Mouse (Mus musculus) layer of hippocampus, adult 8-10 months (tissue): ENCODE data around the gene Syna. TPM values are rescaled to one million over a fixed set of nuclear protein-coding genes. Genes with fewer than 3 reads are reported as not detected.
A peak's percentile ranks its signal among the peaks of the same experiment; 100 is the strongest.

Experiments used
- DNase-seq, 2 experiments: peaks; one replicate each; pipeline ENCODE4 v3.0.0; 2022; ENCODE audit warnings: low spot score in 2 of 2
- total RNA-seq, 4 experiments: library from RNA; stranded (reverse); gene quantifications; 2 replicates each; pipeline ENCODE4 v1.2.4; 2022

The Syna gene
- total RNA-seq, result 1 to 10 TPM; 3.3 to 4.4 (median 3.7) TPM

DNA sequence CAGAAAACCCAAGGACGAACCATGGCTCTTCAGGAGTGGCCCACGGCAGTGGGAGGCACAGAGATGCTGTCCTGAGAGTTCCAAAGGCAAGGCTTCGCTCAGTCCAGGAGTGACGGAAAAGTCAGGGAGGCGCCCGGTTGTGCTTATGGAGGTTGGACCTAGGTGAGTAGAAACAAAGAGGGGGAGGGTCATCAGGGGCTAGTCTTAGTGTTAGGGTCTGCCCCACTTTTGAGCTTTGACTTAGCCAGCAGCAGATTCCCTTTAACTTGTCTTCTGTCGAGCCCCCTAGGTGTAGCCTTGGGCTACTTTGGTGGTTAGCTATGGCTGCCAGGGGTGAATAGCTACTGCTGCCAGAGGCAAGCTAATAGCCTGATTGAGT, at the start of gene Syna:
TSS of gene Syna (minus strand) at position 101 of the 379 bp plus-strand sequence.
- DNase-seq, result no peak

DNA sequence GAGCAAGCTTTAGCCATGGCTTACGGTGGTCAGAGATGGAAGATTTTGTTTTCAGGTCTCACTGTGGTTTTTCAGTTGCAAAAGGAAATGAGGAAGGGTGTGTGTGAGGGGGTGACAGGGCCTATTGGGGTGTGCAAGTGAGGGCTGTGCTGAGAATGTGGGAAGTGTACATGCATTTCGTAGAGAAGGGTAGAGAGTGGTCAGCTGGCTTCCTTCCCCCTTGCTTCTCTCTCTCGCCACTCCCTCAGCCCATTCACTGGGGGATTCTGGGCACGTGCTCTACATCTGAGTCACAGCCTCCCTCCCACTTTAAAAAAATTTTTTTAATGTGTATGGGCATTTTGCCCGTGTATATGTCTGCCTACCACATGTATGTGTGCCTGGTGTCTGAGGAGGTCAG, 47.1 kb upstream of the Syna start:
- no peak for DNase-seq

DNA sequence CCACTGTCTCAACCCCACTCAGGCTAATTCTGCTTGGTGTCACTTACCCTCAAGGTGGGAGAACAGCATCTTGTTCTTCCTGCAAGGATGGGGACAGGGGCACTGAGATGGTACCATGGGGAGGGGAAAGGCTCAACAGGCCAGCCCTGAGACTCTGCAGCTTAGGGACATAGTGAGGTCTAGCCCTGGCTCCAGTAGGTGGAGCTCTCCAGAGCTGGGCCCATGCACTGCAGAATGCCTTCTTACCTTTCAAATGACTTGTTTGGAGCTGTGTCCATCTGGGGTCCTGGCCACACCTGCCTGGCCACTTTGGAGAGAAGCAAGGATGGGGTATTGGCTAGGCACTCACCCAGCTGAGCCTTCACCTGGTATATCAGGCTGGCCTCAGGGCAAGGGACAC, 46.3 kb upstream of the Syna start:
- no peak for DNase-seq

DNA sequence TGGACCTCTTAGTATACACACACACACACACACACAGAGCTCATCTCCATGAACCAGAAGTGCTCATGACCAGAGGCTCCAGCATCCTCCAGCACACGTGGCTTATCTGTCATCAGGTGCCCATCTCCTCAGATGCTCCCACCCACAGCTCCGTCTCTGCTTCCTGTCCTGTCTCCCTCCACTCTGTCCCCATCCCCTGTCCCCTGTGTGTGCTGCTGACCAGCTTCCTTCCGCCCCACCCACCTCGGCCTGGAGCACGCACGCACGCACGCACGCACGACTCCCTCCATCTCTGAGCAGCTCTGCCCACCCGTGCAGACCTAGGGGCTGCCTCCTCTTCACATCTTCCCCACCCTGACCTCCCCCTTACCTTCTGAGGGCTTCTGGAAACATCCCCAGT, 44.4 kb upstream of the Syna start:
- DNase-seq, result no peak

DNA sequence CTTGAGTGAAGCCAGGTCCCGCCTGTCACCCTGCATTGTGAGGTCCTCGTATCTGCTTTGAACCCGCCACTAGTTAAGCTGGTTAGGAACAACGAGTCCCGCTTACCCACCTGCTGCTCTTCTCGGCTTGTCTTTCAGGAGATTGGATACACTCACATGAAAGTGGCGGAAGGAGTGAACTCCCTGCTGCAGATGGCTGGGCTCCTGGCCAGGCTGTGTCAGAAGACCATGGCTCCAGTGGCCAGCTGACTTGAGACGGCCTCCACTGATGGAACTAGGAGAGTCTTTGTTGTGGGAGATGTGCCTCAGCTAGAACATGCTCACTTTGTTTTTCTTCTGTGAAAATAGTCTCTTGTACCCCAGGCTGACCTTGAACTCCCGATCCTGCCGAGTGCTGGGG, 37.7 kb upstream of the Syna start:
- DNase-seq, result no peak

DNA sequence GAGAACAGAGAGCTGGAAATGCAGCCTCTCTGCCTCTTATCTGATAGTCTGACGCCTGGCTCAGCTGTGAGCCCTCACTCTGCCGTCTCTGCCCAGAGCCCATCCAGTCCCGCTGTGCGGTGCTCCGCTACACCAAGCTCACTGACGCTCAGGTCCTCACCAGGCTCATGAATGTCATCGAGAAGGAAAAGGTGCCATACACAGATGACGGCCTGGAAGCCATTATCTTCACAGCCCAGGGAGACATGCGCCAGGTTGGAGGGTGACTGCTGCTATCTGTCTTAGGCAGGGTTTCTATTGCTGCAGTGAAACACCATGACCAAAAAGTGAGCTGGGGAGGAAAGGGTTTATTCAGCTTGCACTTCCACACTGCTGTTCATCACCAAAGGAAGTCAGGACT, 33.1 kb upstream of the Syna start:
- no peak for DNase-seq

DNA sequence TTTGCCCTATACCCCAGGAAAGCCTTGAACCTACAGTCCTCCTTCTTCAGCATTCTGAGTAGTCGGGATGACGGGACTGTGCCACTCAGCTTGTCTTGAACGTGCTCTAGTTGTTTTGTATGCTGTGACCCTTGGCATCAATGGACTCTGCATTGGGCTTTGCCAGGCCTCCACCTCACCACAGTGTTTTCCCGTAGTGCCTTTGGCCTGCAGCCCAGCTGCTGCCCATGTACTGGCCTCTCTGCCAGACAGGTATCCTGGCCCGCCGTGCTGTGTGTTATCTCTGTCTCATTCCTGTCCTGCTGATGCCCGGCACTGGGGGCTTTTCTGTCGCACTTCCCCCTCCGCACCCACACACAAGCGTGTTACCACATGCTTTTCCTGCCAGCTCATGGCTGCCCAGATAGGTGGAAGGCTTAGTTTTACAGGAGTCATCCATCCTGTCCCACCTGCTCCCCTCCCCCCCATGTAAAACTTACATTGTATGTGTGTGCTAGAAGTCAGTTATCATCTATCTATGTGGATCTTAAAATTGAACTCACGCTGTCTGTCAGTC, 32.1 kb upstream of the Syna start:
- DNase-seq, result no peak

DNA sequence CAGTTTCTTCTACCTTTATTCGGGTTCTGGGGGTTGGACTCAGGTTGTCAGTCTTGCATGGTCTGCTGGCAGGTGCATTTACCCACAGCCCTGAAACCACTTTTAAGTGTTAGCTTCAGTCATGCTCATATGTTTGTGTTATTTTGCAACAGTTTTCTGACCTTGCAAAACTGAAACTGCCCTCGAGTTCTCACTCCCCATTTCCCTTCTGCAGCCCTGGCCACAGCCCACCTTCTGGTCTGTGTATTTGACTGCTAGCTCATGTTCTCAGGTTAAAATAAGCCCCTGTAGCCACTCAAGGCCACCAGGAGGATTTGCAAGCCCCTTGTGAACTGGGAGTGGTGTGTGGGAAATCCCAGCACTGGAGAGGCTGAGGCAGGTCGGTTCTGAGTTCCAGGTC, 29.9 kb upstream of the Syna start:
- no peak for DNase-seq

DNA sequence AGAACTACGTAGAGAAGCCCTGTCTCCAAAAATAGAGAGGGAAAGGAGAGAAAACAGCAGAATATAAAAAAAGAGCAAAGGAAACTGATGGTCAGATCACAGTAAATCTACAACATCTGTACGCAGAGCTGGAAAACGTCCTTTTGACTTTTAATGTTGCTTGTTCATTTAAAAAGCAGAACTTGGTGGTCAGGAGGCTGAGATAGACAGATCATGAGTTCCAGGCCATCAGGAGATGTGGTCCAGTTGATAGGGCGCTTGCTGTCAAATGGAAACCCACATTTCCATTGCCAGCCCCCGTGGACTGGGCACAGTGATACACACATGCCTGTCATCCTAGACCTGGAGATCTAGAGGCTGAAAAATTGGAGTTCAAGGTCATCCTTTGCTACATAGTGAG, 24.8 kb upstream of the Syna start:
- no peak for DNase-seq

DNA sequence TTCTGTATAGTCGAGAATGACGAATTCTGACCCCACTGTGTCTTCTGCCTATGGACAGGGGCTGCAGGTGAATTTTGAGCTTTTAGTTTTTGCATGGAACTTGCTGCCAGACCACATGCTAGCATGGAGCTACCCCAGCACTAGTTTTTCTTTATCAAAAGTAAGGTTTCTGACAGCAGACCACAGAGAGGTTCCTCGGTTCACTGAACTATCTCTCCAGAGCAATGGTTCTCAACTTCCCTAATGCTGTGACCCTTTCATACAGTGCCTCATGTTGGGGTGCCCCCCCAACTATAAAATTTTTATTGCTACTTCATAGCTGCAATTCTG, 23.9 kb upstream of the Syna start:
- no peak for DNase-seq

DNA sequence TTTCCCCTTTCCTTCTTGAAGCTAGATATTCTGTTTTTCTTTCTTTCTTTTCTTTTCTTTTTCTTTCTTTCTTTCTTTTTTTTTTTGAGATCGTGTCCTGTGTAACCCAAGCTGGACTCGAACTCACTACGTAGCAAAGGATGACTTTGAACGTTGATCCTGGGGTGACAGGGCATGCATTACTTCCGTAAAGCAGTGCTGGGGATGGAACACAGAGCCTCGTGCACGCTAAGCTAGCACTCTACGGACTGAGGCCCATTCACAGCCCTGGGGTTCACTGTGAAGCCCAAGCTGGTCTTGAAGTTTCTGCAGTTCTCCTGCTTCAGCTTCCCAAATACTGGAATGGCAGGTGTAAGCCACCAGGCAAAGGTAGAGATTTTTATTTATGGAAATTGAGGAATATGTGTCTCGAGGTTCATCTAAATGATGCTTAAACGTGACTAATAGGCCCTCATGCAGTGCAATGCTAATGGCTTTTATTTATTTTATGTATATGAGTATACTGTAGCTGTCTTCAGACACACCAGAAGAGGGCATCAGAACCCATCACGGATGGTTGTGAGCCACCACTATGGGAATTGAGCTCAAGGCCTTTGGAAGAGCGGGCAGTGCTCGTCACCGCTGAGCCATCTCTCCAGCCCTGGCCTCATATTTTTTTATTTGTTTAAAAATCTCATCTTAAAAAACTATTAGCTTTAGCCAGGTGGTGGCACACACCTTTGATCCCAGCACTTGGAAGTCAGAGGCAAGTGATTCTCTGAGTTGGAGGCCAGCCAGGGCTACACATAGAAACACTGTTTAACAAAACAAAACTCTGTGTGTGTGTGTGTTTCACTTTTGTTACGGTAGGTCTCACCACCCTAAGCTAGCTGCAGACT, 23.3 kb upstream of the Syna start:
- no peak for DNase-seq

DNA sequence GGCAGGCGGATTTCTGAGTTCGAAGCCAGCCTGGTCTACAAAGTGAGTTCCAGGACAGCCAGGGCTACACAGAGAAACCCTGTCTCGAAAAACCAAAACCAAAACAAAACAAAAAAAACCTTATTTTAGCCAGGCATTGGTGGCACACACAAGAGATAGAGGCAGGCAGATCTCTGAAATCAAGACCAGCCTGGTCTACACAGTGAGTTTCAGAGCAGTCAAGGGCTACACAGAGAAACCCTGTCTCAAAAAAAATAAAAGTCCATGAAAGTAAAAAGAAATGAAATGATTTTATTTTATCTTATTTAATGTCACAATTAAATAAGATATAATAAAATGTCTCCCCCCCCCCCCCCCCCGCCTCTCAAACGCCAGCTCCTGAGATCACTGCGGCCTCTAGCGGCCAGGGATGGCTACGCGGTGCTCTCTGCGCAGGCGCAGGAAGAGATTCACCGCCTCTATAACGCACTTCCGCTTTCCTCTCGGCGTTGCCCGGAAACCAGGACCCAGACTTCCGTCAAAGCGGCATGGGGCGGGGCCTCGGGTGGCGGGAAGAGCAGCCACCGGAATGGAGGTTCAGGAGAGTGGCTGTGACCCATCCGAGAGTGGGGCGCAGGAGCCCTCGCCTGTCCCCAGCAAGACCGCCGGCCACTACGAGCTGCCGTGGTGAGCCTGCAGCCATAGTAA, 22.4 kb upstream of the Syna start:
- peak; percentile 93 to 97 for DNase-seq

DNA sequence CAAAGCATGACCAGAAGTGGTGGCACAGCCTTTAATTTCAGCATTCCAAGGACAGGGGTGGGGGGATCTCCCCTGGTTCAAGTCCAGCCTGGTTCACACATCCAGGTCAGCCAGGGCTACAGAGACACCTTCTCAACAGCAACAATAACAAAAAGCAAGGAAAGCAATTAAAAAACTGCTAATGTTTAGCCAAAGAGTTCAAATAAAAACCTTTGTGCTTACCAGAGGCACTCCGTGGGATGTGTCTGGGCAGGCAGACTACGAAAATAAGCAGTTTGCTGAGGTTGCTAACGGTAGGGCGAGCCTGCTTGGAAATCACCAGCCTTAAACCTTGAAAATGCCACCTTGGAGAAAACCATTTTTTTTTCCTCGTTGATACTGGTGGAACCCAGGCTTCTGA, 21.2 kb upstream of the Syna start, which contains the start of gene Rfc2:
TSS of gene Rfc2 (plus strand) at position 221 of the 400 bp plus-strand sequence.
- no peak for DNase-seq

DNA sequence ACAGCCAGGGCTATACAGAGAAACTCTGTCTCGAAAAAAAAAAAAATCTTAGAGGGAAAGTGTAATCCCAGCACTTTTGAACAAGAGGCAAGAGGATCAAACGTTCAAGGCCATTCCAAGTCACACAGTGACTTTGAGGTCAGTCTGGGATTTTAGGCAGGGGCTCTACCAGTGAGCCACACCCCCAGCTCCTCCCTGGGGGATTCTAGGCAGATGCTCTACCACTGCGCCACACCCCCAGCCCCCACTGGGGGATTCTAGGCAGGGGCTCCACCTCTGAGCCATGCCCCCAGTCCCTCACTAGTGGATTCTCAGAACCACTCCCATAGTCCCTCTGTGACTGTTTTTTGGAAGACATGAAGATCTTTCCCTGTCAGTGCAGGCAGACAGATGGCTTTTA, 19.2 kb upstream of the Syna start:
- no peak for DNase-seq

DNA sequence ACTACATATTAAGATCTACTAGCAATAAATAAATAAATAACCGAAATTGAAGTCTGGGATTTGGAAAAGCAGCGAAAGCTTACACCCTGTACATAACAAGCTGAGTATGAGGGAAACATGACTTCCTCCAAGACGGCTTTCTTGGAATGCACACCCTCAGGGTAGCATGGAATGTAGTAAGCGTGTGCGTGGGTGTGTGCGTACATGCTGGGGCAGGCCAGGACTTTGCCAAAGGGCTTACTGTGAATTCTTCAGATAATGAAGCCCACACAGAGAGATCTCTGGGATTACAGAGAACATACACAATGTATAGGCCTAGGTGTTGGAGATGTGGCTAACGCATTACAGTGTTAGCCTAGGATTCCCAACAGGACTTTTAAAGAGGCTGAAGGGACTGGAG, 17.6 kb upstream of the Syna start:
- no peak for DNase-seq

DNA sequence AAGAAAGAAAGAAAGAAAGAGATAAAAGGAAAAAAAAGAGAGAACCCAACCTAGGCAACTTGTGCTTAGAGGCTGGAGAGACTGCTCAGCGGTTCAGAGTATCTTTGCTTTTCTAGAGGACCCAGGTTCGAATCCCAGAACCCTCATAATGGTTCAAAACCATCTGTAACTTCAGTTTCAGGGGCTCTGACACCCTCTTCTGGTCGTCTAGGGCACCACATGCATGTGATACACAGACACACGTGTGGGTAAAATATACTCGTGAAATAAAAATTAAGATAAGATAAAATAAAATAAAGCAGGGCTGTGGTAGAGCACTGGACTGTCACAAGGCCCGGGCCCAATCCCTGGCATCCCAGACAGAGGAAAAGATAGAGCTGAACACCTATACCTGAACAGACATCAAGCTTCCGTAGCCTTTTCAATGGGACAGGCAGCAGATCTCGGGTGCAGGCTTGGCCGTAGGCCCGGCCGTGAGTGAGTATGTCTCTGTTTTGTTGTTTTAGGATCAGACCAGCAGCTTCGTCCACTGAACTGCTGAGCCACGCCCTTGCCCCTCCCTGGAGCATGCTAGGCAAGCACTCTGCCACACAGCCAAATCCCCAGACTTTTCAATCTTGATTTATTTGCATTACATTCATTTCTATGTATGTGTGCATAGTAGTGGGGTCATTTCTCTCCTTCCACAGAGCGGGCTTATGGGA, 16.7 kb upstream of the Syna start:
- no peak for DNase-seq

DNA sequence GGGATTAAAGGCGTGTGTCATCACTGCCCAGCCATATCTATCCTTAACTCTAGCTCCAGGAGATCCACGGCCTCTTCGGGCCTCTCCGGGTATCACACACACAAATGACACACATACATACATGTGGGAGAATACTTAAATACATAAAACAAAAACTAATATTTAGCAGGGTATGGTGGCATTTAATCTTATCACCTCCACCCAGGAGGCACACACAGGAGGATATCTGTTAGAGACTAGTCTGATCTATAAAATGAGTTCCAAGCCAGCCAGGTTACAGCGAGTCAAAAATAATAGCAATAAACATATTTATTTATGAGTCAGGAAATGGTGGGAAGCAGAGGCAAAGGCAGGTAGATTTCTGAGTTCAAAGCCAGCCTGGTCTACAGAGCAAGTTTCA, 15.9 kb upstream of the Syna start:
- no peak for DNase-seq

DNA sequence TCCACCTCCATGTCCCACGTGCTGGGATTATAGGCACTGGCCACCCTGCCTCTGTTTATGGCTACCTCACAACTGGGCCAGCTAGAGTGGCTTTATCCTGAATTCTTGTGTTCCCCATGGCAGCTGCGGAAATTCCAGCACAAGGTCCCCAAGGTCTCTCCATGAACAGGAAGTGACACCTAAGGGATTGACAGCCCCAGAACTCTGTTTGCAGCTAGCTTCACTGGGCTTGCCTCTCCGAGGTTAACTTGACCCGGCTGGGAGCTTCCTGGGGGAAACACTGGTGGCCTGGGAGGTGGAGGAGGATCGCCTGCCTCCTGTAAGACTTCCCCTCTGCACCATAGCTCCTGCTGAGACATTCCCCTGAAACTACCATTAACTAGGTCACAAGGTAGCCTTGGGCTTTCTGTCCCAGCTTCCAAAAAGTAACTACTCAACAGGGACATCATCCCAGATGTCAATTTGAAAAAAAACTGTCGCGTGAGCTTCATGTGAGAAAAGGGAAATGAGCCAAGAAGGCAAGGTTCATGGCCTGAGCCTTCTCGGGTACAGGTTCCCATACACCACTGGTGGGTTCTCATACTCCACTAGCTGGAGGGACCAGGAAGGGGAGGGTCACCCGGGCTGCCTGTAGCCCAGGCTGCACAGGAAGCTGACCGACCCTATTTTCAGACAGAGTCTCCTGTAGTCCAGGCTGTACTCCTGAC, 12.7 kb upstream of the Syna start:
- no peak for DNase-seq

DNA sequence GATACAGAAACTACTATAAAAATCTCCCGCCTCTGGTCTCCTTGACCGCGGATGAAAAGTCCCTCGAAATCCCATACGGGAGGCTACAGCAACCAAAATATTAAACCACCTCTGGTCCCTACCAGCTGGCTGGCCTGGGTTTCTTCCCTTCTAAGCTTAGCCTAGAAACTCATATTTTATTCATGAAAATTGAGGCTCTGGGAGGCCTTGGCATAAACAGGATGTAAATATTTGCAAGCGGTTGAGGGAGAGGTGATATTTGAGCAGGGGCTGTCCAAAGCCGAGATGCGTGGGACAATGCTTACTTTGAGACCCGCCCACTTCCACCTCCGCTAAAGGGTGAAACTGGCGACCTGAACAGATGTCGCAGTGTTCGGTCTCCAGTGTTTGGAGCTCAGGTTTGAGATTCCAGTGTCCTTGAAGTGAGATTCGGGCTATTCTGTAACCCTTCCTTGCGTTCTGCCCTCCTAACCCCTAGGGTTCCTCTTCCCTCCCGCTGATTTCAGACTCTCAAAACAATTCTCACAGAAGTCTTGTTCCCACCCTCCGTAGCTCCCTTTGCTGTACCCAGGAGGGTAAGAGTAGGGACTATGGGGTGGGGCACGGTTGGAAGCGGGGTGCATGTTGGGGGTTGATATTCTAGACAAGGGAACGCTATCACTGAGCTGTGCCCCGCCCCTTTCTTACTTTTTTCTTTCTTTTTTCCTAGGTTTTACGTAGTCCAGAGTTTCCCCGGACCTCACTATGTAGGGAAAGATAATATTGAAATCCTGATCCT, 11.9 kb upstream of the Syna start:
- DNase-seq, result no peak

DNA sequence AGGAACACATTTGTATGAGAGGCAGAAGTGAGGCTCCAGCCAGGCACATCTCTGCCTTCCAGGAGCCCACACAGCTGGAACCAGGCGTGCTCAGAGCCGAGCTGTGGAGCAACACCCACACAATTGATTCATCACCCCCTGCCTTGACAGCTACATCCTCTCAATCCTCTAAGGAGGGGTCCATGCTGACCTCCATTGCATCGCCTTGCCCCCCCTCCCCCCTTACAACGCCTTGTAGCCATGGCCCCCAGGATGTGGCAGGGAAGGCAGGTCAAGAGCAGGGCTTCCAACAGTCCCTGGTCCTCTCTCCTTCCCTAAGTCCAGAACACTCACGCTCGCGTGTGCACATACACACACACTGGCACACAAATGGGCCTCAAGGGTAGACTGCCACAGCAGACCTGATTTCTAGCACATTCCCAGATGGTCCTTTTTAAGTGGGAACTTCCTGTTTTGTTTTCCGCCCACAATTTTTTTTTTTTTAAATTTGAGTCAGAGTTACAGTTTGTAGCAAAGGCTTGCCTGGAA, 9.1 kb upstream of the Syna start:
- no peak for DNase-seq
